Mouse (Mus musculus) neural tube, embryonic 12.5 days (tissue): ENCODE measurements at regions not wholly inside any gene's neighbourhood (a gene's known extent, or its start where the extent isn't known, plus 50 kb on each side); places are given as distances from the start of the nearest gene placed in this dataset.

ENCODE experiments used
- ATAC-seq: fragments of 200-750 bp; cut with Nextera tagmentation; 2 replicates; pipeline ENCODE4 v1.8.0; 2017; ENCODE audit warnings: low read depth, mild to moderate bottlenecking, moderate TSS enrichment, moderate library complexity; ENCODE audit not compliant: low FRiP score
- H3K27ac ChIP-seq: fragments of 300-500 bp; sonication (generic); 2 replicates; pipeline ENCODE4 v1.5.1; 2016
- H3K27me3 ChIP-seq: fragments of 300-500 bp; sonication (generic); replicated peaks from 2 replicates; pipeline ENCODE4 v1.6.1; 2016; ENCODE audit warnings: mild to moderate bottlenecking
- H3K36me3 ChIP-seq: fragments of 300-500 bp; sonication (generic); 2 replicates; pipeline ENCODE4 v1.6.1; 2016; ENCODE audit warnings: mild to moderate bottlenecking
- H3K4me1 ChIP-seq: fragments of 300-500 bp; sonication (generic); 2 replicates; pipeline ENCODE4 v1.6.1; 2016
- H3K4me2 ChIP-seq: fragments of 300-500 bp; sonication (generic); replicated peaks from 2 replicates; pipeline ENCODE4 v1.6.1; 2016; ENCODE audit warnings: mild to moderate bottlenecking
- H3K4me3 ChIP-seq: fragments of 300-500 bp; sonication (generic); 2 replicates; pipeline ENCODE4 v1.5.1; 2016
- H3K9ac ChIP-seq: fragments of 300-500 bp; sonication (generic); 2 replicates; pipeline ENCODE4 v1.6.1; 2016; ENCODE audit warnings: mild to moderate bottlenecking
- H3K9me3 ChIP-seq: fragments of 300-500 bp; sonication (generic); 2 replicates; pipeline ENCODE4 v1.6.1; 2016; ENCODE audit warnings: mild to moderate bottlenecking
- WGBS: fragments of 180-500 bp; shearing (Covaris S2); methylation state at CpG from one replicate; pipeline ENCODE4 v1.1.7; 2016; 5-methylcytosine and 5-hydroxymethylcytosine counted together

DNA sequence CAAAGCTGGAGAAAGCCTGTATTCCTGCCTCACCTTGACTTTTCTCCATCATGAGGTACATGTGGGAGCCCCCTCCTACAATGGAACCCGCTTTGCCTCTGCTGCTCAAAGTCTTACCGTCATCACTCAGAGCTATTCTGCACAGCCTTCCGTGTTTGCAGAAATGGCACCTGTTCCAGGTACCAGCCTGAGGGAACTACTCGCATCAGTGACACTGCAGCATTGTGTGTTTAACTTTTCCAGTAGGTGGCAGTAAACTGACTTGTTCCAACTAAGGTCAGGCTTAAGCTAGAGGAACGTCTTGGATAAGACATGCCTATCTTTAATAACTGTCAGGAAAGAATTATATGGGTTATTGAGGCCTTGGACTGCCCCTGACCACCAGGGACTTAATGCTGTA lies 71.4 kb downstream of the Fam173b start:
- no peak for ATAC-seq
- Histone ChIP-seq H3K36me3 (no peaks in the 10 kb centered on the region), H3K27me3 (no peaks in the 10 kb centered on the region), H3K9me3 (no peaks in the 10 kb centered on the region), H3K4me1 (peaks cover 4% of the 10 kb centered on the region; the same call in 1 of the 2 replicates), H3K9ac (no peak overlapping the region), H3K4me2 (no peak overlapping the region), H3K4me3 (no peak overlapping the region), H3K27ac (no peak overlapping the region)
- 55% methylated on average over 5 of the region's 5 CpGs for WGBS

DNA sequence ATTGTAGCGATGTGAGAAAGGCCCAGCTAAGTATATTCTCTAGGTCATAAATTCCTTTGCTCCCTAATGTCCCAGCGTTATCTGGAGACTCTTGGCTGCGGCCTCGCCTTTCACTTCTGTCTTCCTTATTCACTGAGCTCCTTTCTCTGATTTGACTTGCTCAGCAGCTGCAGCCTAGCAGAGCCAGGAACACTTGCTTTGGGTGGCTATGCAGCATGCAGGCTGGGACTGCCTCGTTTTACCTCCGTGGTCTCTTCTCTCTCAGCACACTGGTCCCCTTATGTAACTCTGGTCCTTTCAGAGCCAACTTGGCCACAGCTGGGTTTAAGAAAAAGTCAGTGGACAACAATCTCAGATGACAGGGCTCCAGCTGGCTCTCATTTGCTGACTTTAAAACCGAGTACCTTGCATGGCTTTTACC lies 75.1 kb downstream of the Fam173b start:
- ATAC-seq = no peak
- WGBS = 43% methylated on average over 7 of the region's 7 CpGs
- Histone ChIP-seq H3K4me1 (peaks cover 4% of the 10 kb centered on the region; the same call in 1 of the 2 replicates), H3K36me3 (no peaks in the 10 kb centered on the region), H3K9ac (no peak overlapping the region), H3K4me3 (no peak overlapping the region), H3K27ac (no peak overlapping the region), H3K4me2 (no peak overlapping the region), H3K27me3 (no peaks in the 10 kb centered on the region), H3K9me3 (no peaks in the 10 kb centered on the region)

DNA sequence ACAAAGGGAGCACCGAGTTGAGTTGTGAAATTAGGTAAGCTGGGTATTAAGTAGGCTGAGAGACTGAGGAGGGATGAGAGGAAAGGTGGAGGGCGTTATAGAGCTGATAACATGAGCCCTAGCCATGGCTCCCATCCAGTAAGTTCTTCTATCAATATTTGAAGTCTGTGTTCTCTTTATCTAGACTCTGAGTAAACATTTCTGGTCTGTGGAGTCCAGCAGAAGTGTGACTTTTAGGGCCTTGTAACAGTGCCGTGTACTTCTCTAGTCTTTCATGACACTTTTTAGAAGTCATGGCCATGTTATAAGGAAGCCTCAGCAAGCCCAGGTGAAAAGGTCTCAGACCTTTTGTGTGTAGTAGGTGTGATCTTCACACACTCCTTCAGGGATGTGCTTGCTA lies 91.5 kb downstream of the Fam173b start:
- 79% methylated on average over 3 of the region's 3 CpGs for WGBS
- H3K9me3 ChIP-seq = no peaks in the 10 kb centered on the region
- no peaks in the 10 kb centered on the region for H3K27me3 ChIP-seq
- H3K4me2 ChIP-seq = no peak overlapping the region
- H3K9ac ChIP-seq = no peak overlapping the region
- H3K4me1 ChIP-seq = no peaks in the 10 kb centered on the region
- no peak overlapping the region for H3K27ac ChIP-seq
- no peak for ATAC-seq
- H3K4me3 ChIP-seq = no peak overlapping the region
- H3K36me3 ChIP-seq = no peaks in the 10 kb centered on the region

DNA sequence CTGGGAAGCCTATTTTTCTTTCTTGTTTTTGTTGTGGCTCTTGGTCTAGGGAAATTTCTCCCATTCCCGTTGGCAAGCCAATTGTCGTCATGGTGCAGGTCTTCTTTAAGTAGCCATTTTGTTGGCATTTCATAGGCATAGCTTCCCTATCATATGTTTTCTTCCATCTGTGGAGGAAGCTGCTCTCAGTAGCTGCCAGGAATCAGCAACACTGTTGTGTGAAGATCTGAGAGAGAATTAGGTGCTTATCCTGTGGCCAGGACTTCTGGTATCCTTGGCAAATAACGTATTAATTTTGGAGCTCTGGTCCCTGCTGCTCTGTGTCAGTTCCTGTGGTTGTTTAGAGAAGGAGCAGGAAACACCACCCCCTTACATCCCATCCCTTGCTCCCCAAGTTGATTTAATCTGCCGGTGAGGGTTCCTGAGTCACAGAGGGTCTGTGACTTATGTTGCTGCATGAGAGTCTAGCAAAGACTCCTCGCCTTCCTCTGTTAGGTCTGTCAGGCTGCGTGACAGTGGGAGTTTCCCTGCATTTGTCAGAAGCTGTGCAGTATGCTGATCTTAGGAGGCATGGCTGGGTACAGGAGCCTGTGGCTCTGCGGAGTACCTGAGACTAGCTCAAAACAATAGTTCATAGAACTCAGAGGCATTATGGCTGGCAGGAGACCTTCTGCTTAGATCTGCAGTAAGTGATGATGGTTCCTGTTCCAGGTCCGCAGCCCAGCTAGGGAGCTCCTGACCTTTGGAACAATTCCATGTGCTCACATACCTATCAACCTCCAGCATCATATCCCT lies 93.4 kb downstream of the Fam173b start:
- Histone ChIP-seq H3K4me2 (no peak overlapping the region), H3K9ac (no peak overlapping the region), H3K36me3 (no peaks in the 10 kb centered on the region), H3K27ac (no peak overlapping the region), H3K4me3 (no peak overlapping the region), H3K9me3 (no peaks in the 10 kb centered on the region), H3K4me1 (no peaks in the 10 kb centered on the region), H3K27me3 (no peaks in the 10 kb centered on the region)
- 93% methylated on average over 8 of the region's 8 CpGs for WGBS
- no peak for ATAC-seq

DNA sequence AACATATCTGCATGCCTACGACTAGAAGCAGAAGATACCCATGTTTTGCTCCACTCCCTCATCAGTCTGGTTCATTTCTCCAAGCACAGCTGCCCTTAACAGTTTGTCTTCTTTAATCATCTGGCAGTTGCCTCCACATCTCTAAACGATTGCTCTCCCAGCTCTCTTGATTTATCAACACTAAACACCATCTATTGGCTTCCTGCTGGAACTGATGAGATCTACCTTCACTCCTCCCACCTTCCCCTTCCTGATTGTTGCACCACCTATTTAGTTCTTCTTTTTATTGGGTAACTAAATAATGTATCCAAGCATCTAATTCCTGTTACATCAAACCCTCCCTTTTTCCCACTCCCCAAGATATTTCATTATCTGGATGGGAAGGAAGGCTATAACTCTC lies 101.7 kb downstream of the Fam173b start:
- no peak overlapping the region for H3K4me2 ChIP-seq
- 0 out of 2 replicates have a peak, but pooled peaks cover 3% of the 10 kb centered on the region for H3K9me3 ChIP-seq
- no peak overlapping the region for H3K27ac ChIP-seq
- H3K4me3 ChIP-seq = no peak overlapping the region
- 84% methylated on average over 2 of the region's 2 CpGs for WGBS
- ATAC-seq = no peak
- H3K9ac ChIP-seq = no peak overlapping the region
- no peaks in the 10 kb centered on the region for H3K27me3 ChIP-seq
- no peaks in the 10 kb centered on the region for H3K36me3 ChIP-seq
- H3K4me1 ChIP-seq = no peaks in the 10 kb centered on the region

DNA sequence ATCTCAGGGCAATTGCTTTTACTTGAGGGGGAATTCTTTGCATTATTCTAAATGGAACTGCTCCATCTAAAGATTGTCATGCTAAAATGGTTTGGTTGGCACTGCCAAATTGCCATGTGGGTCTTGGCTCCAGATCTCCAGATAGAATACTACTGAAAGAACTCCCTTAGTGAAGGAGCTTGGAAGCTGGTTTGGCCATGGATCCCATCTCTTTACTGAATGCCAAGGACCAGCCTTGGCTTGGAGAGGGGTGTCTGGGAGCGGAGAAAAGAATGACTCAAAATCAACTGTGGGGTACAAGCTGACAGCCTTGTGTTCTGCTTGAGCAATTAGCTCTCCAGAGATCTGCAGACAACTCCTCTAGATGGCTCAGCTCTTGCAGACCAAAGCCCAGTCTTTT lies 105.8 kb downstream of the Fam173b start:
- Histone ChIP-seq H3K4me3 (no peak overlapping the region), H3K9ac (no peak overlapping the region), H3K27ac (no peak overlapping the region), H3K4me1 (no peaks in the 10 kb centered on the region), H3K9me3 (0 out of 2 replicates have a peak, but pooled peaks cover 3% of the 10 kb centered on the region), H3K4me2 (no peak overlapping the region), H3K36me3 (no peaks in the 10 kb centered on the region), H3K27me3 (no peaks in the 10 kb centered on the region)
- WGBS = 92% methylated on average over 1 of the region's 1 CpGs
- ATAC-seq = no peak

DNA sequence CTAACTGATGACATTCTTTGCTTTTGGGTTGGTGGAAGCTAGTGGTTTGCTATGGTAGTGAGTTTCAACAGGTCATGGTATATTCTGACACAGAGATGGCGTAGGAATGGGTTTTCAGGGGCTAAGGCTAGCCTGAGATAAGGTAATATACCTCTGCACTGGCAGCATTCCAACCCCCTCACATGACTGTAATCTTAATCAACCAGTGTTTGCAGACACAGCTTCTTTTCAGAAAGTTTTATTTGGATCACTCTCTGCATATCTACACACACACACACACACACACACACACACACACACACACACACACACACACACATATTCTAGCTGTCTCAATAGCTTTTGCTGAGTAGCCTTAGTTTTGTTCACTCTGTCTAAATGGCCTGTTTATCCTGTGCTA lies 119.4 kb downstream of the Fam173b start:
- H3K27ac ChIP-seq = no peak overlapping the region
- H3K36me3 ChIP-seq = no peaks in the 10 kb centered on the region
- 92% methylated on average over 1 of the region's 1 CpGs for WGBS

DNA sequence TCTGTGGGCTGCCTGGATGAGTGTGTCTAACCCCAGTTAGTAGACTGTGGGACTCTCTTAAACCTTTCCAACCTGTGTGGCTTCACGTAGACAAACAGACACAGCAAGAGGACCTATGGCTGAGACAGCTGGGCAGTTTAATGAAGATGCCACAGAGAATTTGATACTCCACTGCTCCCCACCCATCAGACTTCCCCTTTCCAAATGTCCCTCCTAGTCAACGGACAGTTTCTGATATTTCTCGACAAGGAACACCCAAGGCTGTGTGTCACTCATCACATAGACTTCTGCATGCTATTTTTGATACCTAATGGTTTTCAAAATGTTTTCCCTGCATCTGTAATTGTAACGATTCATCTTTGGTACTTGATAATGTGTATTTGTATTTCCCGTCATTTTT lies 120.8 kb downstream of the Fam173b start:
- Histone ChIP-seq H3K4me1 (no peaks in the 10 kb centered on the region), H3K4me3 (no peak overlapping the region), H3K27ac (no peak overlapping the region), H3K9ac (no peak overlapping the region), H3K36me3 (no peaks in the 10 kb centered on the region), H3K4me2 (no peak overlapping the region), H3K27me3 (no peaks in the 10 kb centered on the region), H3K9me3 (no peaks in the 10 kb centered on the region)
- ATAC-seq = no peak
- whole genome bisulfite sequencing = 89% methylated on average over 5 of the region's 5 CpGs

More for the DNA sequence above, 119.4 kb downstream of the Fam173b start:
- Histone ChIP-seq H3K27me3 (no peaks in the 10 kb centered on the region), H3K4me3 (no peak overlapping the region), H3K4me1 (no peaks in the 10 kb centered on the region), H3K4me2 (no peak overlapping the region), H3K9ac (no peak overlapping the region), H3K9me3 (no peaks in the 10 kb centered on the region)
- ATAC-seq = no peak

DNA sequence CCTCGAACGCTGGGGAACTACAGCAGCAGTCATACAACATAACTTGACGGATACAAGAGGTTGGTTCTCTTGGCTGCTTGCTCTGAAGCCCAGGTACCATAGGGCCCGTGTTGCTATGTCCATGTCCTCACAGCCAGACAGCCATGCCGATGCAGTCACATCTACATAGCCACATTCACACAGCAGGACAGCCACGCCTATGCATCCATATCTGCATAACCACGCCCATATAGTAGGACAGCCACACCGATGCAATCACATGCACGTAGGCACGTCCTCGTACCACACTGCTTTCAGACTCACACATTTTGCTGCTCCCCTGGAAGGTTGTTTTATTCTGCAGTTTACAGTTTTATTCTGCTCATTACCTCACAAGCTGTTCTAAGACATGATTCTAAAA lies 122.6 kb downstream of the Fam173b start:
- H3K4me1 ChIP-seq = no peaks in the 10 kb centered on the region
- H3K27ac ChIP-seq = no peak overlapping the region
- H3K4me3 ChIP-seq = no peak overlapping the region
- no peaks in the 10 kb centered on the region for H3K9me3 ChIP-seq
- no peaks in the 10 kb centered on the region for H3K36me3 ChIP-seq
- no peaks in the 10 kb centered on the region for H3K27me3 ChIP-seq
- 71% methylated on average over 11 of the region's 11 CpGs for WGBS
- no peak overlapping the region for H3K4me2 ChIP-seq
- no peak overlapping the region for H3K9ac ChIP-seq
- ATAC-seq = no peak

DNA sequence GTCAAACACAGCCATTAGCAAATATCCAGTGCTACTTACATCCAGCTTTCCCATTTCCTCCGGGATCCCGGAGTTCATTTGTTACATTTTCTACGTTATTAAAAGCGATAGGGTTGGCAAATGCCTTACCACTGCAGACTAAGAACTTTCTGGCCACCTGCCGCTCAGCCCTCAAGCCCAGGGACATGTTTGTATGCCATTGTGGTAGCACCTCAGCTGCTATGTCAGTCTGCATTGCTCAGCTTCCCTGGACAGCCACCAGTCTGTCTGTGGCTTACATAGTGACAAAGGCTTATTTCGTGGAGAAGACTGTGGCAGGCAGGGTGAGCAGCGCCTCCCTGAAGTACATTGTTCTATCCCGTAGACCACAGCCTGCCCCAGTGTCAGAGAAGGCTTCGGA lies 127.5 kb downstream of the Fam173b start:
- Histone ChIP-seq H3K4me2 (no peak overlapping the region), H3K4me1 (no peaks in the 10 kb centered on the region), H3K36me3 (no peaks in the 10 kb centered on the region), H3K27me3 (no peaks in the 10 kb centered on the region), H3K27ac (no peak overlapping the region), H3K9me3 (no peaks in the 10 kb centered on the region), H3K9ac (no peak overlapping the region), H3K4me3 (no peak overlapping the region)
- ATAC-seq = no peak
- 91% methylated on average over 9 of the region's 9 CpGs for WGBS

DNA sequence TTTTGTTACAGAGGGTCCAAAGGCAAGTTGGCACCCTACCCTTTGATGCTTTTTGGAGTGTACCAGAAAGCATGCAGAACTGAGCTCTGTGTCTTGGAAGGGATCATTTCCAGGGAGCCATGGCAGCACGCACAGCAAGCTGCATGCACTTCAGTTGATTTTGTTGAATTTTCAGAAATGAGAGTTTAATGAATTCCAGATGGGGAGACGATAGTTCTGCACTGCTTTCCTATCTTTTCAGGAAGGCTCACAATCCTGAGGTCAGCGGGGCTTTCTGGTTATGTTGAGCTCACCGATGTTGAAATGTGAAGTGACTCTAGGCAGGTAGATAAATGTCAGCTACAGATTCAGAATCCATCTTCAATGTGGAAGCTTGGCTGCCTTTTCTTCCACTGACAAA lies 140.0 kb downstream of the Fam173b start:
- no peaks in the 10 kb centered on the region for H3K36me3 ChIP-seq
- no peaks in the 10 kb centered on the region for H3K4me1 ChIP-seq
- H3K27me3 ChIP-seq = no peaks in the 10 kb centered on the region
- H3K9ac ChIP-seq = no peak overlapping the region
- no peak overlapping the region for H3K4me3 ChIP-seq
- 84% methylated on average over 4 of the region's 4 CpGs for WGBS
- no peaks in the 10 kb centered on the region for H3K9me3 ChIP-seq
- H3K27ac ChIP-seq = no peak overlapping the region
- ATAC-seq = no peak
- no peak overlapping the region for H3K4me2 ChIP-seq

DNA sequence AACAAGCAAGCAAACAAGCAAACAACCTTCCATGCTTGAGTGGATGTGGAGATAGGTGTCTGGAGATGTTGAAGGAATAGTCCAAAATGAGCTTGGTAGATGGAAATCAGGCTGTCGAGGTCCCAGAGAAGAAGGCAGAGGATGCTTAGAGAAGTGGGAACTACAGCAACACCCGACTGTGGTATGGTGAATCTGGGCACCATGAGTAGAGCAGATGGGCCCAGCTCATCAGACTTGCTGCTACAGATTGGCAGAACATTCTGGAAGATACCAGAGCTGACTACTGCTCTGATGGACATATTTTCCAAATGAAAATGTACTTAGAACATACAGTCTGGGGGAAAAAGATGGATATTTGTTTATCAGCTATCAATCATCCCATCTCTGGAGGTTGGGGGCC lies 142.9 kb downstream of the Fam173b start:
- no peaks in the 10 kb centered on the region for H3K4me1 ChIP-seq
- no peak overlapping the region for H3K4me3 ChIP-seq
- H3K4me2 ChIP-seq = no peak overlapping the region
- H3K36me3 ChIP-seq = no peaks in the 10 kb centered on the region
- H3K27me3 ChIP-seq = no peaks in the 10 kb centered on the region
- H3K27ac ChIP-seq = no peak overlapping the region
- no peak for ATAC-seq
- no peak overlapping the region for H3K9ac ChIP-seq
- H3K9me3 ChIP-seq = no peaks in the 10 kb centered on the region
- WGBS = 90% methylated on average over 2 of the region's 2 CpGs

DNA sequence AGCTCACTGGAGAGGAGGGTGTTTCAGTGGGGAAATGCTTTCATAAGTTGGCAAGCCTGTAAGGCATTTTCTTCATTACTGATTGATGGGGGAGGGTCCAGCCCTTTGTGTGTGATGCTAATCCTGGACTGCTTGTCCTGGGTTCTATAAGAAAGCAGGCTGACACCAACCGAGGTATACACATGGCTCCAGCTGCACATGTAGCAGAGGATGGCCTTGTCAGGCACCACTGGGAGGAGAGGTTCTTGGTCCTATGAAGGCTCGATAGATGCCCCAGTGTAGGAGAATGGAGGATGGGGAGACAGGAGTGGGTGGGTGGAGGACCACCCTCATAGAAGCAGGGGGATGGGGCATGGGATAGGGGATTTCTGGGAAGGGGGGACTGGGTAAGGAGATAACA lies 151.0 kb downstream of the Fam173b start:
- no peaks in the 10 kb centered on the region for H3K27me3 ChIP-seq
- H3K27ac ChIP-seq = no peak overlapping the region
- H3K4me3 ChIP-seq = no peak overlapping the region
- no peaks in the 10 kb centered on the region for H3K9me3 ChIP-seq
- no peak overlapping the region for H3K4me2 ChIP-seq
- no peak for ATAC-seq
- no peaks in the 10 kb centered on the region for H3K36me3 ChIP-seq
- WGBS = 73% methylated on average over 2 of the region's 2 CpGs
- no peaks in the 10 kb centered on the region for H3K4me1 ChIP-seq
- no peak overlapping the region for H3K9ac ChIP-seq
